Mouse (Mus musculus): ENCODE data around the gene Scd1. TPM values are rescaled to one million over a fixed set of nuclear protein-coding genes. Genes with fewer than 3 reads are reported as not detected.
"Not testable (repeated sequence)": the region's sequence is repeated elsewhere in the genome, so short reads cannot be mapped to it uniquely, and the experiment has no call there.

Scd1 gene
- polyA plus RNA-seq, 1 experiment from 2014 or later = 17.8 TPM

DNA sequence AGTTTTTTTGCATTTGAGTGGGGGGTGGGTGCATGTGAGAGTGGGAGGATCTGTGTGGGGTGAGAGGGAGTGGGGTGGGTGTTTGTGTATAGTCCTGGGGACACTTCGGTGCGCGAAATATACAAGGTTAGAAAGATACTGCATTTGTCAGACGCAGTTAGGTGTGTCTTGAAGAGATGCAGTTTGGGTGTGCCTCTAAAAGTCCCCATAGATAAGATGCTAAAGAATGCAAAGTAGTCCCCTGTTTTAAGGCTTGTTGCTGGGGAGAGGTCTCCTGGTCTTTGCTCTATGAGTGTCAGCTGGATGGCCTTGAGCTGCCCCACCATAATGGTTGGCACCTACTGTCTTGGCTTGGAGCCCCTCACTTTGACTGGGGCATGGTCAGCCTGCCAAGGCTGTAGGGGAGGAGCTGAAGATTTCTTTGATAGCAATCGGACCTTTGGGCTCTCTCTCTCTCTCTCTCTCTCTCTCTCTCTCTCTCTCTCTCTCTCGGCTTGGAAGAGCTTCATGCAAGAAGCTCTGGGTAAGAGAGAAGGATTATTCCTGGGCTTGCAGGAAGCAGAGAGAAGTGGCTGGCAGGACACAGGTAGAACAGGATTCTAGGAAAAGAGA lies 21.7 kb downstream of the Scd1 start:
- H3K4me1 ChIP-seq (replicated peaks) = peaks cover 65% of the 10 kb centered on the region

DNA sequence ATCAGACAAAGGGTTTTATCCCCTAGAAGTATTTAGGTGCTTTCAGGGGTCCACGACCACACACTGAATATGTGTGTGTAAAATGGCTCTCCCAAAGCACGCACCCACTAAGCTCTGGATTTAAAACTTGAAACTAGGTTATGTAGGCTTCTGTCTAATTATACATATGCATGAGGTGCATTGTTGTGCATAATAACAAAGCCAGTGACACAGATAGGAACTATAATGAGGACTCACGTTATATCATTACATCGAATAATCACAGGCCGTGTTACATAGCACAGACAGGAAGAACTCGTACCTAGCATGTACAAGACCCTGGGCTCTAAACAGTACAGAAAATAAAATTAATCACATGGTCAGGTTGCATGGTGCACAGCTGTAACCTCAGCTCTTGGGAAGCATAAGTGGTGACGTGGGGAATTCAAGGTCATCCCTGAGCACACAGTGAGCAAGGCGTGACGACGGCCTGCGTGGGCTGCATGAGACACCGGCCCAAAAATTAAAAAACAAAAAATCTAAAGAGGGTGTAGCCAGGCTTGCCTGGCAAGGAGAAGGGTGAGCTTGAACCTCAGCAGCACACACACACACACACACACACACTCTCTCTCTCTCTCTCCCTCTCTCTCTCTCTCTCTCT lies 24.9 kb downstream of the Scd1 start:
- no peak for ATAC-seq (ENCODE audit: insufficient read depth)
- 86% methylated on average over 12 of the region's 12 CpGs for WGBS (ENCODE audit: insufficient replicate concordance)
- Histone ChIP-seq H3K4me3 (replicated peaks) (no peak overlapping the region), H3K27me3 (no peaks in the 10 kb centered on the region), H3K36me3 (replicated peaks) (no peaks in the 10 kb centered on the region), H3K9me3 (replicated peaks) (no peaks in the 10 kb centered on the region), H3K9ac (no peak overlapping the region), H3K4me2 (no peak overlapping the region), H3K4me1 (replicated peaks) (peaks cover 38% of the 10 kb centered on the region), H3K27ac (replicated peaks) (no peak overlapping the region)

More for the DNA sequence above, 21.7 kb downstream of the Scd1 start:
- Histone ChIP-seq H3K9me3 (replicated peaks) (no peaks in the 10 kb centered on the region), H3K4me2 (peak overlapping the region; percentile 49), H3K27me3 (no peaks in the 10 kb centered on the region), H3K9ac (peak overlapping the region; percentile 5; the same call in 1 of the 2 replicates), H3K36me3 (replicated peaks) (no peaks in the 10 kb centered on the region), H3K4me3 (replicated peaks) (no peak overlapping the region), H3K27ac (replicated peaks) (peak overlapping the region; percentile 56)
- ATAC-seq (ENCODE audit: insufficient read depth) = no peak
- WGBS (ENCODE audit: insufficient replicate concordance) = 20% methylated on average over 6 of the region's 6 CpGs

DNA sequence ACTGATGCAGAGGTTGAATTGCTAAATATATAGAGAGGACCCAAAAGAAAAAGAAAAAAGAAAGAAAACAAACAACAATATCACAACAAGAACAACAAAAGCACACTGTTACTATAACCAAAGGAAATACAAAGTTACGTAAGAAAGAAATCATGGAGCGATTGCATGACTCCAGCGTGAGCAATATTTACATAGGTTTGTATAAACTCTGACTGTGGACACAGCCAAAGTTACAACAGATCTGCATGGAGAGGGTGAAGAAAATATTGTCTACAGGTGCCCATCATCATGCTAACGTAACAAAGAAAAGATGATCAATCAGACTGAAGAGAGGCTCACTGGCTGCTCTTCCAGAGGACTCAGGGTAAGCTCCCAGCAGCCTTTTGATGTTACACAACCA lies 27.6 kb downstream of the Scd1 start:
- Histone ChIP-seq H3K4me2 (no peak overlapping the region), H3K4me1 (replicated peaks) (peaks cover 17% of the 10 kb centered on the region), H3K36me3 (replicated peaks) (no peaks in the 10 kb centered on the region), H3K27me3 (no peaks in the 10 kb centered on the region), H3K9ac (no peak overlapping the region), H3K9me3 (replicated peaks) (no peaks in the 10 kb centered on the region), H3K4me3 (replicated peaks) (no peak overlapping the region), H3K27ac (replicated peaks) (no peak overlapping the region)
- ATAC-seq (ENCODE audit: insufficient read depth) = 0 out of 2 replicates have a peak, but pooled peaks have one; percentile 20
- 65% methylated on average over 4 of the region's 4 CpGs for WGBS (ENCODE audit: insufficient replicate concordance)

DNA sequence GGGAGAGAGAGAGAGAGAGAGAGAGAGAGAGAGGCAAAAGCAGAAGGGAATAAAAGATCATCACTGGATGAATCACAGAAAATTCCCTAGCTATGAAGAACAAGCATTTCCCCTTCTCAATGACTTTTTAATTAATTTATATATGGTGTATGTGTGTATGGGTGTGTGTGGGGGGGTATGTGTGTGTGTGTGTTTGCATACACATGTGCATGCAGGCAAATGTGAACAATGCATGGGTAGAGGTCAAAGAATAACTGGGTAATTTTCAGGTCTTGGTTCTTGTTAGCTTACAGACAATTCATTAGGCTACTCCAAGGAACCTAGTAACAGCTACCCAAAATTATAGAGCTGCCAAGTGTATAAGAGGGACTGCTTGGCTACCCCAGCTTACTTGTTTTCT lies 28.6 kb downstream of the Scd1 start:
- no peak for ATAC-seq (ENCODE audit: insufficient read depth)
- Histone ChIP-seq H3K27ac (replicated peaks) (no peak overlapping the region), H3K4me1 (replicated peaks) (peaks cover 8% of the 10 kb centered on the region), H3K4me2 (no peak overlapping the region), H3K4me3 (replicated peaks) (no peak overlapping the region), H3K36me3 (replicated peaks) (no peaks in the 10 kb centered on the region), H3K9ac (no peak overlapping the region), H3K27me3 (no peaks in the 10 kb centered on the region), H3K9me3 (replicated peaks) (no peaks in the 10 kb centered on the region)

DNA sequence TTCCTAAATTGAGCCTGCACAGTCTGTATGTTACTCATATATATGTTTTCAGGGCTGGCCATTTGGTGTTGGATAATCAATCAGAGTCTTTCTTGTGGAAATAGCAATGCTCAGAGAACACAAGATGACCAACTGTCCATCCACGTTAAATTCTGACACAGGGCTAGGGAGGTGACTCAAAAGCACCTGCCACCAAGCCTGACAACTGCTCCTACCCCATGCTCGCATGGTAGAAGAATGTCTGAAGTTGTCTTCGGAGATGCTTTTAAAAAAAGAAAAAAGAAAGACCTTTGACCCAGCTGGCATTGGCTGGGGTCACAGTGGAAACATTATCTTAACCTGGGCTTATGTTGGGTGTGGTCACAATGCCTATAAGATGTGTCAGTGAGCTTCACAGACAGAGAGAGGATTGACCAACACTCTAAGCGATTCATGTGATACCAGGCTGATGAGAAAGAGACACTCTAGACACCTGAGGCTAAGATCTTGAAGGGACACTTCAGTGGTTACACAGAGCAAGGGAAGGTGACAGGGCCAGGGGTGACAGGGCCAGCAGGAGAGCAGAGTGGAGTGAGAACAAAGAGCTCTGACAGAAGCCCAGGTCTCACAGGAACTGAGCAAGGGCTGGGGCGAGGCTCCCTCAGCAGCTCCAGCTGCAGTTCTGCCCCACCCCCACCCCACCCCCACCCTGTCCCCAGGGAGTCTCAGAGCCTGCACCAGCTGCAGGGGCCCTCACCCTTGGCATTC lies 29.9 kb downstream of the Scd1 start:
- peaks cover 8% of the 10 kb centered on the region for H3K4me1 ChIP-seq (replicated peaks)
- H3K9ac ChIP-seq = no peak overlapping the region
- no peak for ATAC-seq (ENCODE audit: insufficient read depth)
- H3K27ac ChIP-seq (replicated peaks) = no peak overlapping the region
- H3K4me3 ChIP-seq (replicated peaks) = no peak overlapping the region
- no peak overlapping the region for H3K4me2 ChIP-seq
- no peaks in the 10 kb centered on the region for H3K9me3 ChIP-seq (replicated peaks)
- H3K36me3 ChIP-seq (replicated peaks) = no peaks in the 10 kb centered on the region
- 36% methylated on average over 5 of the region's 5 CpGs for WGBS (ENCODE audit: insufficient replicate concordance)
- no peaks in the 10 kb centered on the region for H3K27me3 ChIP-seq

DNA sequence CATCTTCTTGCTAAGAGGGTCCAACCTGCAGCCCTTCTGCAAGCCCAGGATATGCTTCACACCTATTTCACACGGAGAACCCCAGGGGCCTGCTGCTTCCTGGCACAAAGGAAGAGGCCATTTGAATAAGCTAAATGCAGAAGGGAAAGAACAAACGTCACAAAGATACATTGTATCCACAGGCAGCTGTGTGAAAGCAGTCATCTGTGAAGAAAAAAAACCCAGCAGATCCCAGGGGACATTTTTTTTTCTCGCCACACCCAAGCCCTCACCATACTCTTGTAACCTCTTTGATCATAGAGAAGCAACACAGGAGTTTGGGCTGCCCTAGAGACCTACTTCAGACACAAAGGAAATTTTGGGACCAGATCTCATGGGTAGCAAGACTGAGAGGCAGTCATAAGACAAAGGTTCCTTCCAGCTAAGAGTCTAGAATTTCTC lies 31.1 kb downstream of the Scd1 start:
- ATAC-seq (ENCODE audit: insufficient read depth) = no peak

DNA sequence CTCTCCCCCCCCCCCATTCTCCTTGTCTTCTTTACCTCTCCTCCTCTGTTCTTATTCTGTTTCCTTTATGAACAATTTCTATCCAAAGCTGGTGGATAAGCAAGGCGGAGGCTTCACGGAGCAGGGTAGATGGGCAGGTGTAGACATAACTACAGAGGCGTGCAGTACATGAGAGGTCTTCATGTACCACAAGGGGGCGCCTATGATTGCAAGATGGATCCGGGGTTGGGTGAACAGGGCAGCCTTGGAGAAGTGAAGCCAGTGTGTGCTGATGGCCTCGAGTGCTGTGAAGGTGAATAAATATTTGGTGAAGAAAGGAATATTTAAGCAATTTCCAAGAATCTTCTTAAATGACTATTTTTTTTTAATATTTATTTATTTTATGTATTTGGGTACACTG lies 34.7 kb downstream of the Scd1 start:
- Histone ChIP-seq H3K27me3 (no peaks in the 10 kb centered on the region; the same call in 1 of the 2 replicates), H3K4me1 (replicated peaks) (peaks cover 7% of the 10 kb centered on the region), H3K27ac (replicated peaks) (no peak overlapping the region), H3K9me3 (replicated peaks) (no peaks in the 10 kb centered on the region), H3K4me3 (replicated peaks) (no peak overlapping the region), H3K9ac (no peak overlapping the region), H3K4me2 (no peak overlapping the region), H3K36me3 (replicated peaks) (no peaks in the 10 kb centered on the region)
- 9% methylated on average over 6 of the region's 6 CpGs for WGBS (ENCODE audit: insufficient replicate concordance)
- ATAC-seq (ENCODE audit: insufficient read depth) = peak; percentile 74

More for the DNA sequence above, 31.1 kb downstream of the Scd1 start:
- H3K9ac ChIP-seq = no peak overlapping the region
- WGBS (ENCODE audit: insufficient replicate concordance) = 31% methylated on average over 3 of the region's 3 CpGs
- no peaks in the 10 kb centered on the region for H3K36me3 ChIP-seq (replicated peaks)
- no peak overlapping the region for H3K27ac ChIP-seq (replicated peaks)
- H3K9me3 ChIP-seq (replicated peaks) = no peaks in the 10 kb centered on the region
- H3K4me2 ChIP-seq = no peak overlapping the region
- no peaks in the 10 kb centered on the region for H3K27me3 ChIP-seq
- no peak overlapping the region for H3K4me3 ChIP-seq (replicated peaks)
- H3K4me1 ChIP-seq (replicated peaks) = peaks cover 8% of the 10 kb centered on the region

DNA sequence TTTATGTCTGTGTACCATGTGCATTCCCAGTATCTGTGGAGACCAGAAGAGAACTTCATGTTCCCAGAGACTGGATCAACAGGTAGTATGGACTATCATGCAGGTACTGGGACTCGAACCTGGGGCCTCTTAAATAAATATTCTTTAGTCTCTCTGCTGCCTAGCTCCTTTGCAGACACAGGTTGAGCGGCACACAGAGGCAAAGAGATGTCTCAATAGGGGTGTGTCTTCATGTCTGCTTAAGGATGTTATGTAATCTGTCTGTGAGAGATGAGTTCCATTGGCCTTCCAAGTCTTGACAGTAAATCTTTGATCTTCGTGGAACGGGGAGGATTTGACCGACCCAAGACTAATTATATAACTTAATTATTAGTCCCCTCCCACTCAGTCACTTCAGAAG lies 37.4 kb downstream of the Scd1 start:
- H3K9me3 ChIP-seq (replicated peaks) = no peaks in the 10 kb centered on the region
- 55% methylated on average over 5 of the region's 5 CpGs for WGBS (ENCODE audit: insufficient replicate concordance)
- H3K9ac ChIP-seq = no peak overlapping the region
- H3K27me3 ChIP-seq = no peaks in the 10 kb centered on the region; the same call in 1 of the 2 replicates
- 0 out of 2 replicates have a peak, but pooled peaks cover 4% of the 10 kb centered on the region for H3K4me1 ChIP-seq (replicated peaks)
- ATAC-seq (ENCODE audit: insufficient read depth) = no peak
- no peak overlapping the region for H3K4me2 ChIP-seq
- no peak overlapping the region for H3K27ac ChIP-seq (replicated peaks)
- no peaks in the 10 kb centered on the region for H3K36me3 ChIP-seq (replicated peaks)
- no peak overlapping the region for H3K4me3 ChIP-seq (replicated peaks)

DNA sequence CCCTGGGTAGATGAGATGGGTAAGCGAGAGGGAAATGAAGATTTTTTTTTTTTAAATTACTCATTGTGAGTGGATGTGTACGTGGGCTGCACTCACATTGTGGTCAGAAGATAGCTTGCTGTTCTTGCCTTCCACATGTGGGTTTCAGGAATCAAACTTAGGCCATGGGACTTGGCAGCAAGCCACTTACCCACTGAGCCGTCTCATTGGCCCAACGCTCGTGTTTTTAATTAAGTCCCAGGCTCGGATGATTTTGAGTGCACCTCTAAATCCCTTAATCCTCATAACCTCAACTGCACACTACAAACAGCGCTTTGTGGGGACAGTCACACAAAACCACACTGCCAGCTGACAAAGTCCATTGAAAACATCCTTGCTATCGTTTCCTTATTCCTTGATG lies 38.3 kb downstream of the Scd1 start:
- 61% methylated on average over 8 of the region's 8 CpGs for WGBS (ENCODE audit: insufficient replicate concordance)
- Histone ChIP-seq H3K27me3 (no peaks in the 10 kb centered on the region; the same call in 1 of the 2 replicates), H3K9ac (no peak overlapping the region), H3K4me3 (replicated peaks) (no peak overlapping the region), H3K27ac (replicated peaks) (no peak overlapping the region), H3K36me3 (replicated peaks) (no peaks in the 10 kb centered on the region), H3K9me3 (replicated peaks) (no peaks in the 10 kb centered on the region), H3K4me1 (replicated peaks) (0 out of 2 replicates have a peak, but pooled peaks cover 4% of the 10 kb centered on the region), H3K4me2 (no peak overlapping the region)
- no peak for ATAC-seq (ENCODE audit: insufficient read depth)

DNA sequence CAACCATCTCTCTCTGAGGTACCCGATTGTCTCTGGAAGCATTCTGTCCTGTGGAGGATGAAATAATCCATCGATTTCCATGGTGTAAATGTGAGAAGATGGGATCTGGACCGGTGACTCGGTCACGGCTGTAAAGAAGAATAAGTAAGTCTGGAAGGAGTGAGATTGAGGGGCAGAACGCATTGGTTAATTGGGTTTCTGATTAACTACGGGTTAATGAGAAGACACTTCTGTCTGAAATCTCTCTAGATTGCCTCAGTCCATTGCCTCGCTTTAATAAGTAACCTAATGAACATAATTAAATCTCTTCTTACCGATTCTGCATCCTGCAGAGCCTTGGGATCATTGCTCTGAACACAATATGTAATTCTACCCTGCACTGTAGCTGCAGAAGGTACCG lies 40.6 kb downstream of the Scd1 start:
- 74% methylated on average over 10 of the region's 10 CpGs for WGBS (ENCODE audit: insufficient replicate concordance)
- not testable (repeated sequence) for H3K9ac ChIP-seq; H3K9me3 ChIP-seq (replicated peaks); ATAC-seq (ENCODE audit: insufficient read depth); H3K27ac ChIP-seq (replicated peaks); H3K4me2 ChIP-seq; H3K4me3 ChIP-seq (replicated peaks); H3K27me3 ChIP-seq; H3K36me3 ChIP-seq (replicated peaks)
- H3K4me1 ChIP-seq (replicated peaks) = peaks cover 13% of the 10 kb centered on the region

DNA sequence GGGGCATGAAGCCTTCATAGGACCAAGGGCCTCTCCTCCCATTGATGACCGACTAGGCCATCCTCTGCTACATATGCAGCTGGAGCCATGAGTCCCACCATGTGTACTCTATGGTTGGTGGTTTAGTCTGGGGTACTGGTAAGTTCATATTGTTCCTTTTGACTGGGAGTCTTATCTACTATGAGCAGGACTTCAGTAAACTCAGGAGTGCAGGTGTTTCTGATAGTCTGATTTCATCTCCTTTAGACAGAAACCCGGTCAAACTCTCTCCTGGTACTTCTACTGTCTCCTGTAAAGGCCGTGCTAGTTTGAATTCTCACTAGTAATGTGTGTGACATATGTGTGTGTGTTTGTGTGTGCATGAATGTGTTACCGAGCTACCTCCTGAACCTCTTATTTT lies 41.9 kb downstream of the Scd1 start:
- peaks cover 13% of the 10 kb centered on the region for H3K4me1 ChIP-seq (replicated peaks)
- no peak overlapping the region for H3K4me3 ChIP-seq (replicated peaks)
- H3K4me2 ChIP-seq = no peak overlapping the region
- 50% methylated on average over 4 of the region's 4 CpGs for WGBS (ENCODE audit: insufficient replicate concordance)
- peak; percentile 22; the same call in 1 of the 2 replicates for ATAC-seq (ENCODE audit: insufficient read depth)
- no peaks in the 10 kb centered on the region for H3K27me3 ChIP-seq
- no peaks in the 10 kb centered on the region for H3K36me3 ChIP-seq (replicated peaks)
- H3K9me3 ChIP-seq (replicated peaks) = no peaks in the 10 kb centered on the region
- no peak overlapping the region for H3K27ac ChIP-seq (replicated peaks)
- no peak overlapping the region for H3K9ac ChIP-seq

Measured in liver, embryonic 15.5 days (tissue).